Mouse (Mus musculus): ENCODE results near the gene Cntn4.

DNA sequence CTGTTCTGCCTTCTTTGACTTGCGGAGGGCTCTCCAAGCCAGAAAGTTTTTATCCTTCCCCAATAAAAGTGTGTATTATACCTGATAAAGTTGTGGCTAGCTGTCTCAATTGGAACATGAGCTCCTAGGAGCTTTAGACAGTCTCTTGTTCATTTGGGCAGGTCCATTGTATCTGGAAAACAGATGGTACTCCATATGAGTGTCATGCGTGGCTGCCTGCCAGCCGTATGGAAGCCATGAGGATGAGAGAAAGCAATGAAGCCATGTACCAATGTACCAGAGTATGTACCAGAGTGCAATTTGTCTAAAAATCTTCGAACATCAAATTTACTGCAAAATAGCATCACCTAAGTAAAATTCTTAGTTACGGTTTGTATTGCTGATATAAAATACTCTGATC lies 500.1 kb downstream of the Cntn4 start:
- no peak for TF ChIP-seq POLR2A (IDR thresholded peaks at IDR 0.05; ENCODE audit: low read depth, low read length)
- TF ChIP-seq CTCF (conservative IDR thresholded peaks at IDR 0.05; ENCODE audit: insufficient read depth, insufficient read length, low read depth, low read length) = no peak
